15 mouse cellular contexts compared by ENCODE assay signal in the genomic region with DNA sequence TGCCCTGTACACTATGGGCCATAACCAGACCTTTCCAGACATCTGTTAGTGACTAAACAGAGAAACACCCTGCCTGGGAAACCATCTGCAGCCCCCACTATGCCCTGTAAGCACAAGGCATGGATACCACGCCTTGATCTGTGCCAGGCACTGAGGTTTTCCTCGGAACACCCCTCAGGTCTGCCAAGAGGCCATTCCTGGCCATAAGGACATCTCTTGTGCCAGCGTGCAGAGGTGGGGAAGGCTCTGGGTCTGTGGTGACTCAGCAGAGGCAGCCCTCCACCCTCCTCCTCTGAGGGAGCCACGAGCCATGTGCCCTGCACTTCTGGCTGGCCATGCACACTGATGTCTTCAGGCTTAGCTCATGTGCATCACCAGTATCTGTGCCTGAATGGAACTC. TPM values are rescaled to one million over a fixed set of nuclear protein-coding genes. Genes with fewer than 3 reads are reported as not detected.
A peak's percentile ranks its signal among the peaks of the same experiment; 100 is the strongest.
DNase-seq lines count a peak whose midpoint lies in the region; ATAC-seq and TF ChIP-seq lines count a peak whose summit lies in the region.
"Had no signal": no experiment of that assay in that cellular context is flagged by ENCODE, and none has a peak within 500 bp of the region (broad histone marks: within the 10 kb centered on the region; RNA-seq: fewer than 3 reads in every experiment).

No protein-coding gene starts in this region.

- H3K9me3 ChIP-seq in hindbrain, embryonic 16.5 days (ENCODE audit: control insufficient read depth, low read length) = no peaks in the 10 kb centered on the region
- H3K9me3 ChIP-seq in hindbrain, embryonic 14.5 days (ENCODE audit: control insufficient read depth, low read length) = no peaks in the 10 kb centered on the region
- no peaks in the 10 kb centered on the region for H3K9me3 ChIP-seq in midbrain, postnatal 0 days (ENCODE audit: low read length)
- H3K9me3 ChIP-seq in midbrain, embryonic 13.5 days = no peaks in the 10 kb centered on the region
- H3K9me3 ChIP-seq: forebrain, embryonic 13.5 days; limb, embryonic 13.5 days; megakaryocyte, embryonic 14.5 days; neural tube, embryonic 15.5 days; stomach, embryonic 15.5 days had no signal

- H3K36me3 ChIP-seq in hindbrain, embryonic 16.5 days (ENCODE audit: control insufficient read depth, insufficient read depth, low read length) = no peaks in the 10 kb centered on the region
- H3K36me3 ChIP-seq in hindbrain, embryonic 14.5 days (replicated peaks; ENCODE audit: control insufficient read depth, insufficient read depth) = no peaks in the 10 kb centered on the region
- H3K36me3 ChIP-seq in midbrain, postnatal 0 days (ENCODE audit: insufficient read depth, low read length) = no peaks in the 10 kb centered on the region
- no peaks in the 10 kb centered on the region for H3K36me3 ChIP-seq in midbrain, embryonic 13.5 days
- H3K36me3 ChIP-seq: limb, embryonic 13.5 days; neural tube, embryonic 15.5 days; stomach, embryonic 15.5 days had no signal

- no peak overlapping the region for H3K4me3 ChIP-seq in hindbrain, embryonic 16.5 days (ENCODE audit: low read length)
- H3K4me3 ChIP-seq in hindbrain, embryonic 14.5 days (replicated peaks; ENCODE audit: low read length) = no peak overlapping the region
- H3K4me3 ChIP-seq in midbrain, postnatal 0 days (ENCODE audit: low read depth, low read length) = no peak overlapping the region
- no peak overlapping the region for H3K4me3 ChIP-seq in midbrain, embryonic 13.5 days (replicated peaks)
- H3K4me3 ChIP-seq: forebrain, embryonic 13.5 days; limb, embryonic 13.5 days; megakaryocyte, embryonic 14.5 days; neural tube, embryonic 15.5 days; stomach, embryonic 15.5 days had no signal

- WGBS in hindbrain, embryonic 16.5 days = 80% methylated on average over 4 of the region's 4 CpGs
- WGBS in hindbrain, embryonic 14.5 days = 76% methylated on average over 4 of the region's 4 CpGs
- 86% methylated on average over 4 of the region's 4 CpGs for WGBS in midbrain, postnatal 0 days
- whole genome bisulfite sequencing in midbrain, embryonic 13.5 days = 86% methylated on average over 4 of the region's 4 CpGs

- no peak overlapping the region for H3K9ac ChIP-seq in hindbrain, embryonic 16.5 days (ENCODE audit: low read depth, low read length)
- H3K9ac ChIP-seq in hindbrain, embryonic 14.5 days = no peak overlapping the region
- no peak overlapping the region for H3K9ac ChIP-seq in midbrain, postnatal 0 days (replicated peaks; ENCODE audit: low read length, poor library complexity, severe bottlenecking)
- no peak overlapping the region for H3K9ac ChIP-seq in midbrain, embryonic 13.5 days (replicated peaks)
- H3K9ac ChIP-seq: forebrain, embryonic 13.5 days; limb, embryonic 13.5 days; neural tube, embryonic 15.5 days; stomach, embryonic 15.5 days had no signal

- no peaks in the 10 kb centered on the region for H3K27me3 ChIP-seq in hindbrain, embryonic 16.5 days (replicated peaks; ENCODE audit: control insufficient read depth, insufficient read depth, low read length)
- H3K27me3 ChIP-seq in hindbrain, embryonic 14.5 days (ENCODE audit: control insufficient read depth, insufficient read depth, low read length) = no peaks in the 10 kb centered on the region
- H3K27me3 ChIP-seq in midbrain, postnatal 0 days (ENCODE audit: insufficient read depth, low read length) = no peaks in the 10 kb centered on the region
- no peaks in the 10 kb centered on the region; the same call in 1 of the 2 replicates for H3K27me3 ChIP-seq in midbrain, embryonic 13.5 days
- H3K27me3 ChIP-seq: forebrain, embryonic 13.5 days; limb, embryonic 13.5 days; neural tube, embryonic 15.5 days; stomach, embryonic 15.5 days had no signal

- H3K4me2 ChIP-seq in hindbrain, embryonic 16.5 days (ENCODE audit: low read length) = no peak overlapping the region
- no peak overlapping the region for H3K4me2 ChIP-seq in hindbrain, embryonic 14.5 days (replicated peaks)
- no peak overlapping the region for H3K4me2 ChIP-seq in midbrain, postnatal 0 days (ENCODE audit: low read depth, low read length, poor library complexity, severe bottlenecking)
- H3K4me2 ChIP-seq in midbrain, embryonic 13.5 days (replicated peaks) = no peak overlapping the region
- H3K4me2 ChIP-seq: forebrain, embryonic 13.5 days; limb, embryonic 13.5 days; neural tube, embryonic 15.5 days; stomach, embryonic 15.5 days had no signal

- no peaks in the 10 kb centered on the region for H3K4me1 ChIP-seq in hindbrain, embryonic 16.5 days (ENCODE audit: control insufficient read depth, insufficient read depth, low read depth, low read length)
- H3K4me1 ChIP-seq in hindbrain, embryonic 14.5 days (replicated peaks; ENCODE audit: control insufficient read depth, insufficient read depth, low read length) = no peaks in the 10 kb centered on the region
- H3K4me1 ChIP-seq in midbrain, postnatal 0 days (ENCODE audit: insufficient read depth, low read length) = no peaks in the 10 kb centered on the region
- H3K4me1 ChIP-seq in midbrain, embryonic 13.5 days (replicated peaks) = no peaks in the 10 kb centered on the region
- H3K4me1 ChIP-seq: limb, embryonic 13.5 days; megakaryocyte, embryonic 14.5 days; neural tube, embryonic 15.5 days; stomach, embryonic 15.5 days had no signal

- DNase-seq in hindbrain, embryonic 14.5 days (ENCODE audit: low spot score) = no peak
- peak; percentile 25 for DNase-seq in midbrain, postnatal 0 days (ENCODE audit: low spot score)
- no peak for DNase-seq in embryo, embryonic 10.5 days (ENCODE audit: low spot score)
- DNase-seq in gastrocnemius, adult 18-20 months (ENCODE audit: low spot score) = no peak
- DNase-seq: cerebellum, postnatal 36 days; thymus, postnatal 25 days had no signal

- no peak for TF ChIP-seq CTCF in midbrain, postnatal 0 days (IDR thresholded peaks at IDR 0.05)

- H3K27ac ChIP-seq in hindbrain, embryonic 16.5 days (ENCODE audit: low read depth, low read length) = no peak overlapping the region
- H3K27ac ChIP-seq in hindbrain, embryonic 14.5 days = no peak overlapping the region
- H3K27ac ChIP-seq in midbrain, postnatal 0 days (ENCODE audit: low read depth, low read length) = no peak overlapping the region
- H3K27ac ChIP-seq in midbrain, embryonic 13.5 days = no peak overlapping the region
- H3K27ac ChIP-seq: forebrain, embryonic 13.5 days; limb, embryonic 13.5 days; neural tube, embryonic 15.5 days; stomach, embryonic 15.5 days had no signal

- peak; percentile 40; the same call in 1 of the 2 replicates for ATAC-seq in hindbrain, embryonic 16.5 days
- no peak for ATAC-seq in hindbrain, embryonic 14.5 days (ENCODE audit: low FRiP score)
- no peak; the same call in 1 of the 2 replicates for ATAC-seq in midbrain, postnatal 0 days (ENCODE audit: low FRiP score)
- ATAC-seq in midbrain, embryonic 13.5 days = no peak
- ATAC-seq in common myeloid progenitor, adult 5-6 weeks (replicated peaks; ENCODE audit: low read depth, poor library complexity, severe bottlenecking) = 0 out of 2 replicates have a peak, but pooled peaks have one; percentile 17
- ATAC-seq: activated CD4-positive, CD25-positive, alpha-beta regulatory T cell, adult 4 months; forebrain, embryonic 13.5 days had no signal

RNA-seq across cellular contexts. Expression of gene Fadd, which starts 30.6 kb away (rescaled TPM):
- 4.7 and 5.9 TPM in 2 replicates for polyA plus RNA-seq in hindbrain, embryonic 16.5 days (2015; fragmentation: Nextera tagmentation; extraction: Ambion mirVana)
- polyA plus RNA-seq in hindbrain, embryonic 14.5 days (2014; fragmentation: Nextera tagmentation; extraction: Ambion mirVana) = 4.6 and 5.4 TPM in 2 replicates
- 2.3 and 2.6 TPM in 2 replicates for total RNA-seq in midbrain, postnatal 0 days (2014; rRNA removed)
- polyA plus RNA-seq in midbrain, postnatal 0 days (2015; fragmentation: Nextera tagmentation; extraction: Ambion mirVana) = 2.4 and 3.4 TPM in 2 replicates
- 5.3 and 6.0 TPM in 2 replicates for polyA plus RNA-seq in midbrain, embryonic 13.5 days (2015; fragmentation: Nextera tagmentation; extraction: Ambion mirVana)
- total RNA-seq in common myeloid progenitor, adult 5-6 weeks (2017) = 7.1 and 8.3 TPM in 2 replicates
- 1 to 10 TPM; 2.1 to 2.3 TPM for total RNA-seq in gastrocnemius, adult 18-20 months (2021)

RNA-seq across cellular contexts. Expression of gene Ppfia1, which starts 59.3 kb away (rescaled TPM):
- 12.8 and 23.9 TPM in 2 replicates for polyA plus RNA-seq in hindbrain, embryonic 16.5 days (2015; fragmentation: Nextera tagmentation; extraction: Ambion mirVana)
- 26.0 and 29.3 TPM in 2 replicates for polyA plus RNA-seq in hindbrain, embryonic 14.5 days (2014; fragmentation: Nextera tagmentation; extraction: Ambion mirVana)
- 30.4 and 36.0 TPM in 2 replicates for total RNA-seq in midbrain, postnatal 0 days (2014; rRNA removed)
- polyA plus RNA-seq in midbrain, postnatal 0 days (2015; fragmentation: Nextera tagmentation; extraction: Ambion mirVana) = 12.2 and 14.3 TPM in 2 replicates
- polyA plus RNA-seq in midbrain, embryonic 13.5 days (2015; fragmentation: Nextera tagmentation; extraction: Ambion mirVana) = 28.1 and 32.1 TPM in 2 replicates
- total RNA-seq in common myeloid progenitor, adult 5-6 weeks (2017) = 53.3 and 66.6 TPM in 2 replicates
- 10 to 100 TPM; 24.7 to 25.8 TPM for total RNA-seq in gastrocnemius, adult 18-20 months (2021)

Comparison
In these comparisons a context has a peak if more than half of its experiments do, and no peak if none do; other contexts are left out.
1. ATAC-seq: peak in hindbrain, embryonic 16.5 days (single experiment) and common myeloid progenitor, adult 5-6 weeks (single experiment); none in hindbrain, embryonic 14.5 days (single experiment), midbrain, postnatal 0 days (single experiment) and midbrain, embryonic 13.5 days (single experiment).